Mouse (Mus musculus) MEL (cell line): Measurements from ENCODE around the gene Tnni3k. TPM values are rescaled to one million over a fixed set of nuclear protein-coding genes. Genes with fewer than 3 reads are reported as not detected.

Source experiments
- DNase-seq: peaks from one replicate; pipeline ENCODE4 v3.0.0; 2011; ENCODE audit warnings: low read depth, low spot score
- H3K27ac ChIP-seq: 2 replicates; pipeline ENCODE4 v1.5.1; 2012; ENCODE audit warnings: low read depth, mild to moderate bottlenecking, control low read depth, low read length, moderate library complexity; ENCODE audit not compliant: control insufficient read depth
- H3K27me3 ChIP-seq, 2 experiments: fragments of 150-350 bp in 1 of 2; sonication (generic) in 1 of 2; 2 replicates each; pipeline ENCODE4 v1.6.1; 2012; ENCODE audit warnings: low read length in 2 of 2, mild to moderate bottlenecking in 2 of 2, improper control_type of control experiment in 1 of 2, moderate library complexity in 1 of 2; ENCODE audit not compliant: insufficient read depth in 2 of 2, control insufficient read depth in 1 of 2
- H3K36me3 ChIP-seq, 2 experiments: 2 replicates each; pipeline ENCODE4 v1.6.1; 2012 to 2014; ENCODE audit warnings: low read length in 2 of 2, improper control_type of control experiment in 1 of 2, inconsistent platforms in 1 of 2, mild to moderate bottlenecking in 1 of 2; ENCODE audit not compliant: insufficient read depth in 2 of 2, control insufficient read depth in 1 of 2
- H3K4me1 ChIP-seq, 2 experiments: fragments of 150-350 bp in 1 of 2; sonication (generic) in 1 of 2; 2 replicates each; pipeline ENCODE4 v1.6.1; 2012; ENCODE audit warnings: low read length in 2 of 2, improper control_type of control experiment in 1 of 2, mild to moderate bottlenecking in 1 of 2; ENCODE audit not compliant: insufficient read depth in 2 of 2, control insufficient read depth in 1 of 2
- H3K4me3 ChIP-seq, 2 experiments: fragments of 150-350 bp in 1 of 2; sonication (generic) in 1 of 2; 2 replicates each; pipeline ENCODE4 v1.5.1; 2012; ENCODE audit warnings: low read depth in 2 of 2, low read length in 2 of 2, mild to moderate bottlenecking in 2 of 2, moderate library complexity in 2 of 2, control low read depth in 1 of 2, improper control_type of control experiment in 1 of 2; ENCODE audit not compliant: control insufficient read depth in 1 of 2, insufficient read depth in 1 of 2
- H3K79me2 ChIP-seq: 2 replicates; pipeline ENCODE4 v1.6.1; 2012; ENCODE audit warnings: mild to moderate bottlenecking, low read length, moderate library complexity; ENCODE audit not compliant: control insufficient read depth, poor library complexity, insufficient read depth
- H3K9ac ChIP-seq: 2 replicates; pipeline ENCODE4 v1.6.1; 2012; ENCODE audit warnings: low read depth, mild to moderate bottlenecking, control low read depth, low read length, moderate library complexity; ENCODE audit not compliant: control insufficient read depth, poor library complexity, severe bottlenecking
- H3K9me3 ChIP-seq: fragments of 150-350 bp; sonication (generic); replicated peaks from 2 replicates; pipeline ENCODE4 v1.6.1; 2012; ENCODE audit warnings: mild to moderate bottlenecking, low read length, improper control_type of control experiment, moderate library complexity; ENCODE audit not compliant: insufficient read depth
- BHLHE40 ChIP-seq: IDR thresholded peaks from 2 replicates; pipeline ENCODE4 v1.6.1; 2012; ENCODE audit warnings: low read depth, mild to moderate bottlenecking, inconsistent platforms, low read length, improper control_type of control experiment, borderline replicate concordance
- CHD2 ChIP-seq: IDR thresholded peaks from 2 replicates; pipeline ENCODE4 v1.6.1; 2011; ENCODE audit warnings: low read length, improper control_type of control experiment
- ELF1 ChIP-seq: IDR thresholded peaks from 2 replicates; pipeline ENCODE4 v1.6.1; 2014; ENCODE audit warnings: low read depth, mild to moderate bottlenecking, inconsistent platforms, low read length, improper control_type of control experiment, moderate library complexity
- EP300 ChIP-seq, 2 experiments: IDR thresholded peaks; 2 replicates each; pipeline ENCODE4 v1.6.1; 2011; ENCODE audit warnings: improper control_type of control experiment in 2 of 2, low read length in 2 of 2, low read depth in 1 of 2, mild to moderate bottlenecking in 1 of 2
- GABPA ChIP-seq: IDR thresholded peaks from 2 replicates; pipeline ENCODE4 v1.6.1; 2012; ENCODE audit warnings: low read depth, mild to moderate bottlenecking, inconsistent platforms, low read length, improper control_type of control experiment, moderate library complexity
- HCFC1 ChIP-seq: IDR thresholded peaks from 2 replicates; pipeline ENCODE4 v1.6.1; 2012; ENCODE audit warnings: low read depth, mild to moderate bottlenecking, inconsistent platforms, low read length, improper control_type of control experiment, moderate library complexity
- MAX ChIP-seq: IDR thresholded peaks from 2 replicates; pipeline ENCODE4 v1.6.1; 2011; ENCODE audit warnings: low read length, improper control_type of control experiment
- MAZ ChIP-seq: IDR thresholded peaks from 2 replicates; pipeline ENCODE4 v1.6.1; 2012; ENCODE audit warnings: low read depth, mild to moderate bottlenecking, inconsistent platforms, low read length, improper control_type of control experiment
- MEF2A ChIP-seq: IDR thresholded peaks from 2 replicates; pipeline ENCODE4 v1.6.1; 2014; ENCODE audit warnings: low read depth, mild to moderate bottlenecking, inconsistent platforms, low read length, improper control_type of control experiment; ENCODE audit not compliant: poor library complexity, insufficient replicate concordance, severe bottlenecking; ENCODE audit errors: extremely low read depth
- MXI1 ChIP-seq: IDR thresholded peaks from 2 replicates; pipeline ENCODE4 v1.6.1; 2011; ENCODE audit warnings: mild to moderate bottlenecking, low read depth, low read length, improper control_type of control experiment
- MYC ChIP-seq: IDR thresholded peaks from 2 replicates; pipeline ENCODE4 v1.6.1; 2011; ENCODE audit warnings: low read depth, mild to moderate bottlenecking, low read length, improper control_type of control experiment, moderate library complexity
- NELFE ChIP-seq: IDR thresholded peaks from 2 replicates; pipeline ENCODE4 v1.6.1; 2011; ENCODE audit warnings: low read depth, low read length, improper control_type of control experiment
- SIN3A ChIP-seq: IDR thresholded peaks from 2 replicates; pipeline ENCODE4 v1.6.1; 2012; ENCODE audit warnings: low read length, improper control_type of control experiment, inconsistent platforms
- SMC3 ChIP-seq: IDR thresholded peaks from 2 replicates; pipeline ENCODE4 v1.6.1; 2011; ENCODE audit warnings: low read depth, low read length, improper control_type of control experiment
- TBP ChIP-seq: IDR thresholded peaks from 2 replicates; pipeline ENCODE4 v1.8.0; 2011; ENCODE audit warnings: low read depth, low read length, improper control_type of control experiment
- TCF12 ChIP-seq: IDR thresholded peaks from 2 replicates; pipeline ENCODE4 v1.6.1; 2014; ENCODE audit warnings: low read depth, mild to moderate bottlenecking, inconsistent platforms, low read length, improper control_type of control experiment, moderate library complexity
- UBTF ChIP-seq: IDR thresholded peaks from 2 replicates; pipeline ENCODE4 v1.6.1; 2012; ENCODE audit warnings: low read depth, mild to moderate bottlenecking, inconsistent platforms, low read length, improper control_type of control experiment, moderate library complexity, borderline replicate concordance; ENCODE audit not compliant: insufficient read depth
- USF1 ChIP-seq: IDR thresholded peaks from 2 replicates; pipeline ENCODE4 v1.6.1; 2014; ENCODE audit warnings: low read depth, mild to moderate bottlenecking, inconsistent platforms, low read length, improper control_type of control experiment, moderate library complexity
- USF2 ChIP-seq, 2 experiments: IDR thresholded peaks; 2 replicates each; pipeline ENCODE4 v1.6.1; 2011 to 2012; ENCODE audit warnings: improper control_type of control experiment in 2 of 2, low read length in 2 of 2, borderline replicate concordance in 1 of 2, inconsistent platforms in 1 of 2, low read depth in 1 of 2, mild to moderate bottlenecking in 1 of 2; ENCODE audit not compliant: insufficient read depth in 1 of 2
- ZNF384 ChIP-seq: IDR thresholded peaks from 2 replicates; pipeline ENCODE4 v1.6.1; 2012; ENCODE audit warnings: low read depth, mild to moderate bottlenecking, inconsistent platforms, low read length, improper control_type of control experiment
- polyA plus RNA-seq, 2 experiments: library from polyadenylated mRNA; stranded (reverse) in 1 of 2; unstranded in 1 of 2; fragments of >175 nt in 1 of 2; fragments of >200 nt in 1 of 2; gene quantifications; 2 replicates each; pipeline versions ENCODE4 v1.2.1 to v1.2.4; 2012; ENCODE audit warnings: low replicate concordance in 2 of 2, low read depth in 1 of 2; ENCODE audit not compliant: insufficient read length in 2 of 2, insufficient read depth in 1 of 2, missing spikeins in 1 of 2
- total RNA-seq: library from RNA; depleted of rRNA; stranded (reverse); fragments of 300-350 nt; gene quantifications from 2 replicates; pipeline ENCODE4 v1.2.3, GENCODE M21; 2012

The Tnni3k gene
- total and polyA plus RNA-seq, 3 experiments = not detected

GRCm38 (mm10) chr3:154834373-154834772 is 220.8 kb downstream of the Tnni3k start:
- TF ChIP-seq BHLHE40 = no peak
- no peaks in the 10 kb centered on the region for H3K36me3 ChIP-seq
- no peaks in the 10 kb centered on the region for H3K79me2 ChIP-seq
- H3K9me3 ChIP-seq = no peaks in the 10 kb centered on the region
- DNase-seq = no peak
- no peak overlapping the region for H3K4me3 ChIP-seq
- H3K27me3 ChIP-seq = no peaks in the 10 kb centered on the region
- no peak overlapping the region for H3K9ac ChIP-seq
- no peak overlapping the region for H3K27ac ChIP-seq
- H3K4me1 ChIP-seq = no peaks in the 10 kb centered on the region

- Histone ChIP-seq H3K79me2 (no peaks in the 10 kb centered on the region), H3K27me3 (no peaks in the 10 kb centered on the region), H3K9me3 (no peaks in the 10 kb centered on the region), H3K36me3 (no peaks in the 10 kb centered on the region), H3K4me1 (no peaks in the 10 kb centered on the region), H3K4me3 (no peak overlapping the region), H3K9ac (no peak overlapping the region), H3K27ac (no peak overlapping the region)
- DNase-seq = no peak
- TF ChIP-seq CHD2 (no peak), MXI1 (no peak), EP300 (IDR thresholded peaks at IDR 0.05; ENCODE audit: low read depth in 1 of 2, low read length in 2 of 2) (no peak), SMC3 (no peak), USF2 (IDR thresholded peaks at IDR 0.05; ENCODE audit: borderline replicate concordance in 1 of 2, insufficient read depth in 1 of 2, low read depth in 1 of 2, low read length in 2 of 2) (no peak), HCFC1 (no peak), SIN3A (no peak), BHLHE40 (no peak), GABPA (no peak), MYC (no peak), TCF12 (no peak), MAX (no peak), UBTF (no peak), MEF2A (no peak), ZNF384 (no peak), MAZ (no peak), USF1 (no peak), NELFE (no peak), TBP (no peak), ELF1 (no peak)
Measured at GRCm38 (mm10) chr3:154825739-154826138, 229.5 kb downstream of the Tnni3k start.
